In the genomic region with DNA sequence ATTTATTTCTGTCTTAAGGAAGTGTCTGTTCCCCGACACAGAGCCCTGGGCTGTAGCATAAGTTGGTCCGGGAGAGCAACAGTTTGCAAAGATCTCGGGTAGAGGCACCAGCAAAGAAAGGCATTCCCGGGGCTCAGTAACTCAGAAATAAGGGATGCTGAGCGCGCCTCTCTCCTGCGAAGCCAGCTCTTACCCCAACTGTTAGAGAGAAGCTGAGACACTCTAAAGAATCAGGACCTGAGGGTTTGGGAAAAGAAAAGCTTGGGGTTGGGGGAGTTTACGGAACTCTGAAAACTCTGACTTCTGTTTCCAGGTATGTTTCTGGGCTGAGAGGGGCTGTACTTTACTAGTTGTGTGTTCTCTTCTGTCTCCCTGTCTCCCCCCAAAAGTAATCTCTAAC, we compare ENCODE assay signal across 9 mouse cellular contexts. TPM values are rescaled to one million over a fixed set of nuclear protein-coding genes. Genes with fewer than 3 reads are reported as not detected.
A peak's percentile ranks its signal among the peaks of the same experiment; 100 is the strongest.
DNase-seq lines count a peak whose midpoint lies in the region; ATAC-seq lines count a peak whose summit lies in the region.
"Had no signal": no experiment of that assay in that cellular context is flagged by ENCODE, and none has a peak within 500 bp of the region (broad histone marks: within the 10 kb centered on the region; RNA-seq: fewer than 3 reads in every experiment).

No protein-coding gene starts in this region.

- H3K36me3 ChIP-seq in hindbrain, embryonic 10.5 days: no peaks in the 10 kb centered on the region
- no peaks in the 10 kb centered on the region for H3K36me3 ChIP-seq in hindbrain, embryonic 13.5 days
- H3K36me3 ChIP-seq in embryonic facial prominence, embryonic 10.5 days (replicated peaks): no peaks in the 10 kb centered on the region
- H3K36me3 ChIP-seq in intestine, embryonic 14.5 days (ENCODE audit: control insufficient read depth, insufficient read depth, low read length): no peaks in the 10 kb centered on the region
- H3K36me3 ChIP-seq in midbrain, embryonic 13.5 days: no peaks in the 10 kb centered on the region

- peaks cover 44% of the 10 kb centered on the region for H3K4me1 ChIP-seq in hindbrain, embryonic 10.5 days (replicated peaks)
- peaks cover 28% of the 10 kb centered on the region for H3K4me1 ChIP-seq in hindbrain, embryonic 13.5 days (replicated peaks)
- peaks cover 45% of the 10 kb centered on the region for H3K4me1 ChIP-seq in embryonic facial prominence, embryonic 10.5 days
- H3K4me1 ChIP-seq in intestine, embryonic 14.5 days (replicated peaks; ENCODE audit: control insufficient read depth, insufficient read depth, low read length): peaks cover 3% of the 10 kb centered on the region; the same call in 1 of the 2 replicates
- peaks cover 47% of the 10 kb centered on the region for H3K4me1 ChIP-seq in midbrain, embryonic 13.5 days (replicated peaks)

- H3K4me3 ChIP-seq in hindbrain, embryonic 10.5 days: no peak overlapping the region; the same call in 1 of the 2 replicates
- no peak overlapping the region for H3K4me3 ChIP-seq in hindbrain, embryonic 13.5 days
- H3K4me3 ChIP-seq in embryonic facial prominence, embryonic 10.5 days: peak overlapping the region; percentile 64
- peak overlapping the region; percentile 43 for H3K4me3 ChIP-seq in intestine, embryonic 14.5 days (ENCODE audit: low read depth, low read length)
- H3K4me3 ChIP-seq in midbrain, embryonic 13.5 days (replicated peaks): peak overlapping the region; percentile 52

- DNase-seq in hindbrain, embryonic 10.5 days (ENCODE audit: low spot score): peak; percentile 39
- peak; percentile 49 for DNase-seq in embryonic facial prominence, embryonic 10.5 days (ENCODE audit: low spot score)
- no peak for DNase-seq in intestine, embryonic 14.5 days (ENCODE audit: low spot score)
- DNase-seq in adrenal gland, postnatal 10 days: no peak
- no peak for DNase-seq in frontal cortex, postnatal 36 days (ENCODE audit: low spot score in 2 of 2)

- no peak for ATAC-seq in hindbrain, embryonic 13.5 days (ENCODE audit: low FRiP score)
- ATAC-seq in intestine, embryonic 14.5 days (replicated peaks; ENCODE audit: low FRiP score, low TSS enrichment, low read depth): no peak
- ATAC-seq in midbrain, embryonic 13.5 days: no peak
- ATAC-seq in activated CD4-positive, CD25-positive, alpha-beta regulatory T cell, adult 4 months: no peak

- H3K27ac ChIP-seq in hindbrain, embryonic 10.5 days: no peak overlapping the region
- H3K27ac ChIP-seq in hindbrain, embryonic 13.5 days: no peak overlapping the region
- H3K27ac ChIP-seq in embryonic facial prominence, embryonic 10.5 days (replicated peaks): no peak overlapping the region
- H3K27ac ChIP-seq in intestine, embryonic 14.5 days (ENCODE audit: low read depth): no peak overlapping the region
- no peak overlapping the region for H3K27ac ChIP-seq in midbrain, embryonic 13.5 days

- H3K9ac ChIP-seq in hindbrain, embryonic 13.5 days: no peak overlapping the region
- peak overlapping the region; percentile 47; the same call in 1 of the 2 replicates for H3K9ac ChIP-seq in intestine, embryonic 14.5 days (ENCODE audit: low read length)
- H3K9ac ChIP-seq in midbrain, embryonic 13.5 days (replicated peaks): no peak overlapping the region

- H3K9me3 ChIP-seq in hindbrain, embryonic 10.5 days: 0 out of 2 replicates have a peak, but pooled peaks cover 2% of the 10 kb centered on the region
- no peaks in the 10 kb centered on the region for H3K9me3 ChIP-seq in hindbrain, embryonic 13.5 days
- no peaks in the 10 kb centered on the region for H3K9me3 ChIP-seq in embryonic facial prominence, embryonic 10.5 days
- no peaks in the 10 kb centered on the region for H3K9me3 ChIP-seq in intestine, embryonic 14.5 days (ENCODE audit: control insufficient read depth, low read length)
- no peaks in the 10 kb centered on the region for H3K9me3 ChIP-seq in midbrain, embryonic 13.5 days

- 0% methylated on average over 8 of the region's 8 CpGs for WGBS in hindbrain, embryonic 10.5 days
- 1% methylated on average over 8 of the region's 8 CpGs for WGBS in hindbrain, embryonic 13.5 days
- WGBS in embryonic facial prominence, embryonic 10.5 days: under 1% methylated on average over 8 of the region's 8 CpGs
- 3% methylated on average over 8 of the region's 8 CpGs for WGBS in intestine, embryonic 14.5 days
- WGBS in midbrain, embryonic 13.5 days: 0% methylated on average over 8 of the region's 8 CpGs

- no peak overlapping the region for H3K4me2 ChIP-seq in hindbrain, embryonic 13.5 days
- H3K4me2 ChIP-seq in intestine, embryonic 14.5 days (ENCODE audit: low read length): peak overlapping the region; percentile 73
- peak overlapping the region; percentile 94 for H3K4me2 ChIP-seq in midbrain, embryonic 13.5 days (replicated peaks)

- H3K27me3 ChIP-seq in hindbrain, embryonic 10.5 days (ENCODE audit: insufficient read depth, poor library complexity, severe bottlenecking): peaks cover 91% of the 10 kb centered on the region
- H3K27me3 ChIP-seq in hindbrain, embryonic 13.5 days: peaks cover 87% of the 10 kb centered on the region
- H3K27me3 ChIP-seq in embryonic facial prominence, embryonic 10.5 days (replicated peaks; ENCODE audit: low read depth, poor library complexity, severe bottlenecking): peaks cover 92% of the 10 kb centered on the region
- H3K27me3 ChIP-seq in intestine, embryonic 14.5 days (replicated peaks; ENCODE audit: control insufficient read depth, insufficient read depth, low read length): peaks cover 70% of the 10 kb centered on the region
- peaks cover 87% of the 10 kb centered on the region for H3K27me3 ChIP-seq in midbrain, embryonic 13.5 days

RNA-seq across cellular contexts. Expression of gene Nr5a2, which starts 13.8 kb away (rescaled TPM):
- polyA plus RNA-seq in hindbrain, embryonic 10.5 days (2016; fragmentation: Nextera tagmentation; extraction: Ambion mirVana): 0.29 and 0.33 TPM in 2 replicates
- polyA plus RNA-seq in hindbrain, embryonic 13.5 days (2015; fragmentation: Nextera tagmentation; extraction: Ambion mirVana): 0.62 and 0.64 TPM in 2 replicates
- polyA plus RNA-seq in embryonic facial prominence, embryonic 10.5 days (2016; fragmentation: Nextera tagmentation; extraction: Ambion mirVana): 1.1 and 1.3 TPM in 2 replicates
- polyA plus RNA-seq in intestine, embryonic 14.5 days (2014; fragmentation: Nextera tagmentation; extraction: Ambion mirVana): 7.3 and 10.0 TPM in 2 replicates
- 2.1 TPM in 2 replicates for polyA plus RNA-seq in midbrain, embryonic 13.5 days (2015; fragmentation: Nextera tagmentation; extraction: Ambion mirVana)
- polyA plus RNA-seq in activated CD4-positive, CD25-positive, alpha-beta regulatory T cell, adult 4 months (2017; shearing (Covaris generic)): under 1 TPM in 1 of 2 experiments, not detected in 1; 0.42 TPM
- 1 to 10 TPM; 6.1 to 7.6 TPM for total RNA-seq in adrenal gland, postnatal 10 days (2021)
- total RNA-seq: layer of hippocampus, adult 18-20 months had no signal

Comparison
In these comparisons a context has a peak if more than half of its experiments do, and no peak if none do; other contexts are left out.
1. DNase-seq: peak in hindbrain, embryonic 10.5 days (single experiment) and embryonic facial prominence, embryonic 10.5 days (single experiment); none in intestine, embryonic 14.5 days (single experiment), adrenal gland, postnatal 10 days (single experiment) and frontal cortex, postnatal 36 days (0 of 2).
2. H3K4me3 ChIP-seq: peak in embryonic facial prominence, embryonic 10.5 days (single experiment), intestine, embryonic 14.5 days (single experiment) and midbrain, embryonic 13.5 days (single experiment); none in hindbrain, embryonic 10.5 days (single experiment) and hindbrain, embryonic 13.5 days (single experiment).